Mouse (Mus musculus) small intestine, adult 2 months (tissue): Measurements from ENCODE around the gene Ptprd.

ENCODE experiments used
- CTCF ChIP-seq: fragments of 200-500 bp; IDR thresholded peaks from 2 replicates; pipeline ENCODE4 v1.5.1; 2012; ENCODE audit warnings: low read depth, mild to moderate bottlenecking, control low read depth, inconsistent platforms, low read length, moderate library complexity, mixed read lengths; ENCODE audit not compliant: insufficient replicate concordance, insufficient read length; ENCODE audit errors: extremely low read depth
- POLR2A ChIP-seq: fragments of 200-500 bp; IDR thresholded peaks from 2 replicates; pipeline ENCODE4 v1.6.1; 2012; ENCODE audit warnings: low read depth, mild to moderate bottlenecking, control low read depth, inconsistent platforms, low read length, moderate library complexity

DNA sequence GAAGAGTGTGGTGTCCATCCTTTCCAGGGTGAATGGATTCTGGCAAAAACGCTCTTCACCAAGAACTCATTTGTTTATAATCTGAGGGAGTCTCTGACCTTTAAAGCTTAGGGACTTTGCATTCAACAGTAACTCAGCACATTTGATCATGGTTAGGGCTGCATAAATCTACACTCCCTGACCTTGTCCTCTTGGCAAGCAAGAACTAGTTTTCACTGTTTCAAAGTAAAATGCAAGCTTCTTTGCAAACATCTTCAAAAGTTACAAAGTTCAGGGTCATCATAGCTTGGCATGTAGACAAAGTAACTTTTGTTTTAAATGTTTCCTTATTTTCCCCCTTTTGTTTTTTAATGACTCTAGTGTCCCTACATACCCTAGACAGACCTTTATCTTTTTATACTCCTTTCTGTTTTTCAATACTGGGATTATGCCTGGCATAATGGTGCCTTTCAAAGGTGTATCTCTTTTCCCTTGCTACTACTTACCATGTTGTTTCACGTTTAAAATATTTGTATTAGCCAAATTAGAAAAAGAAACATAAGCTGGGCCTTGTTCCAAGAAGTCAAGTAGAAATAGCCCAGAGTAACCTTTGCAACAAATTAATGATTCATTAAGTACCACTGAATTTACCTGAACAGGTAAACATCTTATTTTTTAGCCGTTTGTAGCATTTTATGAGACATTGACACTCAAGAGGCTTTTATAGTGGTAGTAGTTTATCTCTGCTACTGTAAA lies 1743.2 kb downstream of the Ptprd start:
- TF ChIP-seq POLR2A (no peak), CTCF (no peak)
